Mouse (Mus musculus) E14TG2a.4 (cell line): Measurements from ENCODE around the gene Fubp1.

ENCODE experiments used
- CTCF ChIP-seq: conservative IDR thresholded peaks from 2 replicates; pipeline ENCODE4 v1.5.1; 2014; ENCODE audit warnings: low read length
- NANOG ChIP-seq: IDR thresholded peaks from 2 replicates; pipeline ENCODE4 v1.6.1; 2014; ENCODE audit warnings: borderline replicate concordance, low read length, mixed read lengths
- POU5F1 ChIP-seq: IDR thresholded peaks from 2 replicates; pipeline ENCODE4 v1.6.1; 2014; ENCODE audit warnings: low read length, borderline replicate concordance

- no peak for TF ChIP-seq CTCF
- TF ChIP-seq NANOG, result no peak
- no peak for TF ChIP-seq POU5F1
Observed at GRCm38 (mm10) chr3:152209967-152210634, at the start of gene Fubp1, which contains the start of gene Dnajb4.
